Mouse (Mus musculus) embryo, embryonic 9.5 days (tissue): ENCODE results near the gene Phf21a.
"Not testable (repeated sequence)": the region's sequence is repeated elsewhere in the genome, so short reads cannot be mapped to it uniquely, and the experiment has no call there.

ENCODE experiments used
- DNase-seq: peaks from one replicate; pipeline ENCODE4 v3.0.0-alpha.2; 2017; ENCODE audit errors: extremely low spot score

The Phf21a gene

DNA sequence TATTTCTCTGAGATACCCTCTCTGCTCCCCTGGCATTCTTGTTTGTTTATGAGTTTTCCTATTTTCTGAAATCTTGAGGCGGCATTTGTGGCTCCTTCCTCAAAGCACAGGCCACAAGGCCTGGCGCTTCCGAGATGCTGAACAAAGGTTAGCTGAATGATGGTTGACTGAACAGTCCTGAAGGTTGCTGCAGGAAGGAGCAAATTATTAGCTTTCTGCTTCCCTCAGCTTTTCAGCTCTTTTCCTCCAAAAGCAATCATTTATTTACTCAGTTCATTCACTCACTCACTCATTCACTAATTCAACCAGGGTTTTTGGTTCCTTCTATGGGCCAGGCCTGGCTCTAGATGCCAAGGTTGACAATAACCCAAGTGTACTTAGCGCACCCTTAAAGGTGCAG lies 10.7 kb upstream of the Phf21a start:
- no peak for DNase-seq

GRCm38 (mm10) chr2:92085721-92086120 lies 7.2 kb upstream of the Phf21a start:
- DNase-seq: no peak

GRCm38 (mm10) chr2:92087065-92087464 lies 5.9 kb upstream of the Phf21a start:
- DNase-seq: no peak

- no peak for DNase-seq
Observed at GRCm38 (mm10) chr2:92089782-92090181, 3.1 kb upstream of the Phf21a start.

GRCm38 (mm10) chr2:92093503-92093902 lies 586 bp downstream of the Phf21a start:
- not testable (repeated sequence) for DNase-seq

GRCm38 (mm10) chr2:92094078-92094477 lies 1.2 kb downstream of the Phf21a start:
- no peak for DNase-seq

DNA sequence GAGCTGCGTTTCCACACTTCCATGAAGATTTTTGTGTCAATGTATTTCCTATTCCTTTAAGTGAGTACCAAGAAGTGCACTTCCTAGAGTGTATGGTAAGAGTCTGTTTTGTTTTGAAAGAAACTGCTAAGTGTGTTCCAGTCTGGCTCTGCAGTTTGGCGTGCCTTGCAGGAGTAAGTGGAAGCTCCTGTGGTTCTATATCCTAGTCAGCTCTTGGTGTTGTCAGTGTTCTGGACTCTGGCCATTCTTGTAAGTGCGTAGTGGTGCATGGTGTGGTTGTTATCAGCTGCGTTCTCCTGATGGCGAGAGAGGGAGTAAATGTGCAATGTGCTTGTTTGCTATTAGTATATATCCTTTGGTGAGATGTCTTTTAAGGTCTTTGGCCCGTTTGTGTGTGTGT lies 7.9 kb downstream of the Phf21a start:
- DNase-seq: no peak

GRCm38 (mm10) chr2:92124523-92124922 lies 31.6 kb downstream of the Phf21a start:
- no peak for DNase-seq

DNA sequence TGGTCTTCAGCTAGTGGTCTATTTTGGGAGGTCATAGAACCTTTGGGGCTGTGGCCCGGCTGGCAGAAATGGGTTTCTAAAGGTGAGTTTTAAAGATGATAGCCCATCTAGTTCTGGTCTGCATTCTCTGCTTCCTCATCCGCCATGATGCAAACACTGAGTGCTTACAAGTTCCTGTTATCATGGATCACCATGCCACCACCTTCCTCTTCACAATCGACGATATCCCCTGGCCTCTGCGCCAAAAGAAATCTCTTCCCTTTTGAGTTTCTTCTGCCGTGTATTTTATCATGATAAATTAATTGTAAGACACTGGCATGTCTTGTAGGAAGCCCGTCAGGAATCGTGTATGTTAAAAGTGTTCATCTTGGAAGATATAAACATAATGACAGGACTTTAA lies 32.4 kb downstream of the Phf21a start:
- DNase-seq: no peak

DNA sequence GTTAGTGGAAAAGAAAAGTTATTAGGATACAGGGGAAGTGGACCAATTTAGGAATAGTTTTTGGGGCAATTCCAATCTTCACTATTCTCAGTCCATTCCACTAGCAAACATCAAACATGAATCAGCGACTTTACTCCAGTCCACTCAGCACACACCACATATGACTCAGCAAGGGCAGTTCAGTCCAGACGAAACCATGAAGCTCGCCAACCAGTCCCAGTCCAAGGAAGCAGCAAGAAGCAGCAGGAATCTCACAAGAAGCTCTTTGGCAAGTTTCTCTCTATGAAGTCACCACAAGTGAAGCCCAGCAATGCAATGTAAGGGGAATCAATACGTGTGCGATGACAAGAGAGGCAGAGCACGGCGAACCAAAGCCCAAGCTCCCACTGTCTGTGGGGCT lies 37.2 kb downstream of the Phf21a start:
- DNase-seq: no peak

GRCm38 (mm10) chr2:92138736-92139135 lies 45.8 kb downstream of the Phf21a start:
- DNase-seq: no peak

DNA sequence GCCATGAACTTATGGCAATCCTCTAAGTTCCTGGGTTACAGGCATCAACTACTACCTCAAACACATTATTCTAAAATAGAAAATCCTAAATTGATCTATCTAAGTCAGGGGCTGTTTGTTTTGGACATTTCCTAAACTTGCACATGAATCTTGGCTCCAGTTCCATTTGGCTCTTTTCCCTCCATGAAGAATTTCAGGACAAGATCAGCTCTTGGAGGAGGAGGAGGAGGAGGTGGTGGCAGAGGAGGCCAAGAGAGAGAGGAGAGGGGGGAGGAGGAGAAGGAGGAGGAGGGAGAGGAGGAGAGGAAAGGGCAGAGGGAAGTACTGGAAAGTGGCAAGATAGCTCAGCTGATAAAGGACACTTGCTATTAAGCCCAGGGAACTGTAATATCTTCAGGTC lies 46.4 kb downstream of the Phf21a start:
- no peak for DNase-seq

GRCm38 (mm10) chr2:92140383-92140782 lies 47.5 kb downstream of the Phf21a start:
- DNase-seq: peak; percentile 32

DNA sequence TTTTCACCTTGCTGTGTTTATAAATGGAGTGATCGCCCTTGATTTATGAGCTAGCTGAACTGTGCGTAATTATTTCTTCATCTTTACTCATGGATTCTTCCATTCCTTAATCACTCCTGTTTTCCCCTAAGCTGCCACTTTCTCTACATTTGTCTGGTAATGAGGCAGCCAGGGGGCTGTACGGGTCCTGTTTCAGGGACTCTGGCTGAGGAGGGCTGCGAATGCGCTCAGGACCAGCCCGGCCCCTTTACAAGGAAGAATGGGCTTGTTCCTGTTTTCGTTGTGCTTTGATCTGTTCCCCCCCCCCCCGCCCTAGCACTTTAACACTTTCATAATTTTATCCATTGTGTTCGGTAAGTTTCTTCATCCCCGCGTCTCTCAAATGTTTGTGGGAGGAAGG lies 48.2 kb downstream of the Phf21a start:
- DNase-seq: peak; percentile 21

DNA sequence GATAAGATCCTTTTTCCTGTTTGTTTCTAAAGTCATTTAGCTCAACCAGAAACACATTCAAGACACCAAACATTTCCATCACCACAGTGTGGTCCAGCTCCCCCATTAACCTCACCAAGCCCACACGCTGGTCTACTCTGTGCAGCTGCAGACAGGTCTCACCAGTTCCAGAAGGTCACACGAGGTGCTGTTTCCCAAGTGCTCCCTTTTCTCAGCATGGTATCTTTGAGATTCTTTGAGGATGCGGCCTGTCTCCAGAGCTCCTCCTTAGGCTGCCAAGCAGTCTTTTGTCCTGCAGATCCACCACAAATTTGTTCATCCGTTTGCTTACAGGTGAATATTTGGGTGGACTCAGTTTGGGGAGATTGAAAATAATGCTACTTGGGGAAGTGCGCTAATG lies 51.0 kb downstream of the Phf21a start:
- DNase-seq: no peak

DNA sequence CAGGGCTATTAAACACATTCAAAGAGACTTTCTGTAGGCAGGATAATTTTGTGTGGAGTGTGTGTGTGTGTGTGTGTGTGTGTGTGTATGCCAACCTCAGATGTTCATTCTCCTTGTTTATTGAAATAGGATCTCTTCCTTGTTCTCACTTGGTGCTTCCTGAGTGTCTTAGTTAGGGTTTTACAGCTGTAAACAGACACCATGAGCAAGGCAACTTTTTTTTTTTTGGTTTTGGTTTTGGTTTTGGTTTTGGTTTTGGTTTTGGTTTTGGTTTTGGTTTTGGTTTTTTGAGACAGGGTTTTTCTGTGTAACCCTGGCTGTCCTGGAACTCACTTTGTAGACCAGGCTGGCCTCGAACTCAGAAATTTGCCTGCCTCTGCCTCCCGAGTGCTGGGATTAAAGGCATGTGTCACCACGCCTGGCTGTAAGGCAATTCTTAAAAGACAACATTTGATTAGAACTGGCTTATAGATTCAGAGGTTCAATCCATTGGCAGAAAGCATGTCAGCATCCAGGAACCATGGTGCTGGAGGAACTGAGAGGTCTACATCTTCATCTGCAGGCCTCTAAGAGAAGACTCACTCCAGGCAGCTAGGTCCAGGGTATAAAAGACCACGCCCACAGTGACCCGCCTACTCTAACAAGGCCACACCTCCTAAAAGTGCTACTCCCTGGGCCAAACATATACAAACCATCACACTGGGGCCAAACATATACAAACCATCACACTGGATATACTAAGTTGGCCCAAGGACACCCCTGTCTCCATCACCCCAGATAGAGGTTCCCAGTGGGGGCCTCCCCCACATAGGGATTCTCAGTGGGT lies 55.2 kb downstream of the Phf21a start:
- not testable (repeated sequence) for DNase-seq

DNA sequence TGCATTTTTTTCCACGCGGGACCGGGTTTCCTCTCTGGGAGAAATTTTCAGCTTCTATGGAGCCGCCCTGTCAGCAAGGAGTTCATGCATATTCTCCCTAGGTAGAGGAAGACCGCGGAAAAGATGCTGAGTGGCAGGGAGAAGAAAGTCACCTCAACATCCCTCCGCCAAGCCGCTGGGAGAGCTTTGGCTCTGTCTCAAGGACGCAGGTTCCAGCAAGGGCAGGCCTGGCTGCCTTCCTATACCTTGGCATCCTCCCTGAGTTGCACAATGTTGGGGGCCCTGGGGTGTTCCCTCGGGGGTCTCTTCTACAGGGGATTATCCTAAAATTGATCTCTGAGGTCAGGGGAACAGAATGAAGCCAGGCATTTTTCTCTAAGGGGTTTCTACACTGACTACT lies 71.4 kb downstream of the Phf21a start:
- no peak for DNase-seq

DNA sequence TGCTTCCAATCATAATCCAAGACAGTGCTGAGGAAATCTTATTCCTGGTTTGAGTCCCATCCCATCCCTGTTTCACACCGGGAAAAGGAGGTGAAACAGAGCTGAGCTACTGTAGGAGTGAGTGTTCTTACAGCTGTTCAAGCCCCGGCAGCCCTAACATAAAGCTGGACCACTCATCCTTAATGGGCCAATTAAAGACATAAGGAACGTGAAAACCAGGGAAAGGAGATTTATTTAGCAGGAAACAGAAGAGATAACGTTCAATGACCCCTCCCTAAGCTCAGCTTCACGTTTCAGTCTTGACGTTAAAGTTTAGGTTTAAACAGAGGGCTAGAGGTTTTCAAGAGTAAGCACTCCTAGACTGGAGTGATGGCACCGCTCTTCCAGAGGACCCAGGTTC lies 74.0 kb downstream of the Phf21a start:
- DNase-seq: no peak

DNA sequence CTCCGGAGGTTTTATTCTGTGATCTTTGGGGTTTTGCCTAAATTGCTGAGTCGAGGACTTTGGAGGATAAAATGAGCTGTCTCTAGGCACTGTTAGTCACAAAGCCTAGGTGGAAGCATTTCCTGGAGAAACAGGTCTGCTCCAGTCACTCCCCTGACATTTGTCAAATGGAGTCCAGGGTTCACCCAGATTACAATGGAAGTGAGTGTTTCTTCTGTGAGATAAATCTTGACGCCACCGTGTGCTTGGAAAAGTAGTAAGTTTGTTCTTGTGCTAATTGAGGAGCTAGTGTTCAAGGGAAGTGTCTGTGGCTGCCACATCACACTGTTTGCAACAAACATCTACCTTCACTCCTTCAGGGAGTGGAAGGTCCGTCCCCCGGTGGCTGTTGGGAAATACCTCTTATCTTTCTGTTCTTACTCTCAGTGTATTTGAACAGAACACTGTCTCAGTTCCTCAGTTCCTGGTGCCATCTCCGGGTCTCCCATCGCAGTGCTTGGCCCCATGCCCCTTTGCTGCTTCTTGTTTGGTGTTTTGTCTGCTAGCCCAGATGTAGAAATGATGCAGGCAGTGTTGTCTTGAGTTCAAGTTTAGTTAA lies 78.2 kb downstream of the Phf21a start:
- no peak for DNase-seq

GRCm38 (mm10) chr2:92172300-92172699 lies 79.4 kb downstream of the Phf21a start:
- DNase-seq: no peak

DNA sequence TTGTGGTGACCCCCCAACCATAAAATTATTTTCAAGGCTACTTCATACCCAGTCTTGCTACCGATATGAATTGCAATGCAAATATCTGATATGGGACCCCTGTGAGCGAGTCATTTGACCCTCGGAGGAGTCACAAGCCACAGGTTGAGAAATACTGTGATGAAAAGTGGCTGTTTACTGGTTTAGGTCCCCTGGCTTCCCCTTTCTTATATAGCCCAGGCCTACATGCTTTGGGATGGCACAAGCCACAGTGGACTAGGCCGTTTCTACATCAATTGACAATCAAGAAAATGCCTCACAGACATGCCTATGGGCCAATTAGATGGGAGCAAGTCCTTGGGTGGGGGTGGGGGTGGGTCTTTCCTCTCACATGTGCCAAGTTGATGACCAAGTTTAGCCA lies 80.3 kb downstream of the Phf21a start:
- DNase-seq: no peak

DNA sequence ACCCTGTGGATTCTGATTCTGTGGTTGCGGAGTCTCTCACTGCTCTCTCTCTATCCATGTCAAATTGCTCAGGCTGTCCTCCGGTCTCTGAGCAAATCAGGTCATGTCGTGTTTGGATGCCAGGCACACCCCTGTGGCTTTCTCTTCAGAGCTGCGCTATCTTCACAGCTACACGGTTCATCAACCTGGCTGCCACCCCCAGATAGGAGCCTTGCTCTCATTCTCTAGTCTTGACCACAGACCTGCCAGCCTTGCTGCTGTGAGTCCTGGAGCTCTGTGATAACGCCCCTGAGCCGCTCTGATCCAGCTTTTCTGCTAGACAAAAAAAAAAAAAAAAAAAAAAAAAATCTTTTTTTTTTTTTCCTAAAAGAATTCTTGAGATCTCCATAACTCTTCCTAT lies 81.3 kb downstream of the Phf21a start:
- DNase-seq: no peak

- no peak for DNase-seq
Observed at GRCm38 (mm10) chr2:92175002-92175401, 82.1 kb downstream of the Phf21a start.

GRCm38 (mm10) chr2:92176292-92176691 lies 83.4 kb downstream of the Phf21a start:
- no peak for DNase-seq
